Mouse (Mus musculus) CH12.LX (cell line): ENCODE data around the gene Cldn10. TPM values are rescaled to one million over a fixed set of nuclear protein-coding genes. Genes with fewer than 3 reads are reported as not detected.

Experiments
- DNase-seq: peaks from one replicate; pipeline ENCODE4 v3.0.0-alpha.2; 2013; ENCODE audit errors: extremely low read depth
- H3K27ac ChIP-seq: 2 replicates; pipeline ENCODE4 v1.5.1; 2012; ENCODE audit warnings: low read depth, mild to moderate bottlenecking, control low read depth, moderate library complexity; ENCODE audit not compliant: insufficient read depth
- H3K27me3 ChIP-seq: replicated peaks from 2 replicates; pipeline ENCODE3; 2012; ENCODE audit warnings: inconsistent platforms
- H3K36me3 ChIP-seq, 2 experiments: replicated peaks in 1 of 2; 2 replicates each; pipeline versions ENCODE3 to v1.6.1; 2012; ENCODE audit warnings: inconsistent platforms in 1 of 2, low read length in 1 of 2, mild to moderate bottlenecking in 1 of 2, mixed read lengths in 1 of 2, moderate library complexity in 1 of 2; ENCODE audit not compliant: control insufficient read depth in 1 of 2, insufficient read depth in 1 of 2
- H3K4me1 ChIP-seq, 2 experiments: 2 replicates each; pipeline ENCODE4 v1.6.1; 2012; ENCODE audit warnings: inconsistent platforms in 1 of 2, moderate library complexity in 1 of 2; ENCODE audit not compliant: insufficient read depth in 2 of 2, control insufficient read depth in 1 of 2
- H3K4me2 ChIP-seq: 2 replicates; pipeline ENCODE4 v1.6.1; 2012; ENCODE audit warnings: low read depth, mild to moderate bottlenecking, control low read depth; ENCODE audit not compliant: poor library complexity, insufficient read depth, severe bottlenecking
- H3K4me3 ChIP-seq, 3 experiments: fragments of 150-350 bp in 1 of 3; sonication (generic) in 1 of 3; replicated peaks in 1 of 3; 2 replicates each; pipeline versions ENCODE3 to v1.5.1; 2011 to 2012; ENCODE audit warnings: low read depth in 2 of 3, low read length in 2 of 3, mild to moderate bottlenecking in 2 of 3, moderate library complexity in 2 of 3, control low read depth in 1 of 3, improper control_type of control experiment in 1 of 3, inconsistent platforms in 1 of 3, mixed read lengths in 1 of 3; ENCODE audit not compliant: poor library complexity in 1 of 3
- H3K79me2 ChIP-seq: replicated peaks from 2 replicates; pipeline ENCODE4 v1.6.1; 2012; ENCODE audit warnings: mild to moderate bottlenecking, moderate library complexity; ENCODE audit not compliant: control insufficient read depth, poor library complexity, insufficient read depth, severe bottlenecking; ENCODE audit errors: extremely low read depth
- H3K9ac ChIP-seq: 2 replicates; pipeline ENCODE4 v1.6.1; 2012; ENCODE audit warnings: low read depth, mild to moderate bottlenecking, control low read depth, moderate library complexity; ENCODE audit not compliant: insufficient read depth
- H3K9me3 ChIP-seq: replicated peaks from 2 replicates; pipeline ENCODE3; 2012; ENCODE audit warnings: low read length, inconsistent platforms, mixed read lengths
- BHLHE40 ChIP-seq: IDR thresholded peaks from 2 replicates; pipeline ENCODE4 v1.6.1; 2011; ENCODE audit warnings: mild to moderate bottlenecking, low read depth, low read length, improper control_type of control experiment
- CHD1 ChIP-seq: IDR thresholded peaks from 2 replicates; pipeline ENCODE4 v1.6.1; 2012; ENCODE audit warnings: low read depth, low read length, improper control_type of control experiment, inconsistent platforms
- CHD2 ChIP-seq: IDR thresholded peaks from 2 replicates; pipeline ENCODE4 v1.6.1; 2011; ENCODE audit warnings: low read length, improper control_type of control experiment
- E2F4 ChIP-seq: IDR thresholded peaks from 2 replicates; pipeline ENCODE4 v1.6.1; 2011; ENCODE audit warnings: low read depth, low read length, improper control_type of control experiment; ENCODE audit not compliant: insufficient replicate concordance
- ETS1 ChIP-seq: conservative IDR thresholded peaks from 2 replicates; pipeline ENCODE4 v1.6.1; 2012; ENCODE audit warnings: low read depth, mild to moderate bottlenecking, inconsistent platforms, low read length, improper control_type of control experiment, moderate library complexity
- GABPA ChIP-seq: IDR thresholded peaks from 2 replicates; pipeline ENCODE4 v1.6.1; 2012; ENCODE audit warnings: low read depth, low read length, improper control_type of control experiment, inconsistent platforms; ENCODE audit not compliant: insufficient replicate concordance
- JUN ChIP-seq: IDR thresholded peaks from 2 replicates; pipeline ENCODE4 v1.6.1; 2011; ENCODE audit warnings: low read depth, mild to moderate bottlenecking, low read length, improper control_type of control experiment, moderate library complexity; ENCODE audit not compliant: insufficient read depth
- JUND ChIP-seq: conservative IDR thresholded peaks from 2 replicates; pipeline ENCODE4 v1.6.1; 2011; ENCODE audit warnings: low read depth, low read length, improper control_type of control experiment
- MEF2A ChIP-seq: IDR thresholded peaks from 2 replicates; pipeline ENCODE4 v1.6.1; 2014; ENCODE audit warnings: low read depth, mild to moderate bottlenecking, inconsistent platforms, low read length, improper control_type of control experiment, borderline replicate concordance
- NELFE ChIP-seq: IDR thresholded peaks from 2 replicates; pipeline ENCODE4 v1.6.1; 2011; ENCODE audit warnings: low read depth, low read length, improper control_type of control experiment
- PAX5 ChIP-seq: IDR thresholded peaks from 2 replicates; pipeline ENCODE4 v1.6.1; 2012; ENCODE audit warnings: low read length, inconsistent platforms, mixed read lengths
- POLR2A ChIP-seq: IDR thresholded peaks from 2 replicates; pipeline ENCODE4 v1.6.1; 2011; ENCODE audit warnings: low read depth, mild to moderate bottlenecking, improper control_type of control experiment, low read length
- POLR2AphosphoS2 ChIP-seq: IDR thresholded peaks from 2 replicates; pipeline ENCODE4 v1.6.1; 2011; ENCODE audit warnings: low read depth, low read length, improper control_type of control experiment
- SIN3A ChIP-seq: IDR thresholded peaks from 2 replicates; pipeline ENCODE4 v1.6.1; 2012; ENCODE audit warnings: low read length, improper control_type of control experiment, inconsistent platforms
- TBP ChIP-seq: conservative IDR thresholded peaks from 2 replicates; pipeline ENCODE4 v1.6.1; 2011; ENCODE audit warnings: low read depth, low read length, improper control_type of control experiment
- TCF12 ChIP-seq: IDR thresholded peaks from 2 replicates; pipeline ENCODE4 v1.6.1; 2014; ENCODE audit warnings: low read depth, mild to moderate bottlenecking, inconsistent platforms, low read length, improper control_type of control experiment
- UBTF ChIP-seq: IDR thresholded peaks from 2 replicates; pipeline ENCODE4 v1.6.1; 2012; ENCODE audit warnings: low read depth, mild to moderate bottlenecking, inconsistent platforms, low read length, improper control_type of control experiment, moderate library complexity
- USF1 ChIP-seq: IDR thresholded peaks from 2 replicates; pipeline ENCODE4 v1.6.1; 2014; ENCODE audit warnings: low read depth, mild to moderate bottlenecking, inconsistent platforms, low read length, improper control_type of control experiment
- USF2 ChIP-seq: conservative IDR thresholded peaks from 2 replicates; pipeline ENCODE4 v1.6.1; 2011; ENCODE audit warnings: low read depth, low read length, improper control_type of control experiment
- ZC3H11A ChIP-seq: IDR thresholded peaks from 2 replicates; pipeline ENCODE4 v1.6.1; 2012; ENCODE audit warnings: low read depth, mild to moderate bottlenecking, inconsistent platforms, low read length, improper control_type of control experiment
- ZNF384 ChIP-seq: IDR thresholded peaks from 2 replicates; pipeline ENCODE4 v1.6.1; 2012; ENCODE audit warnings: low read depth, low read length, improper control_type of control experiment, inconsistent platforms
- dilution Hi-C: fragments of 300-500 bp; cut with MboI; formaldehyde crosslinking; loops from 2 replicates; pipeline ENCODE4 v1.14.3; 2020; ENCODE audit warnings: low sequenced_read_pairs; ENCODE audit not compliant: extremely low pct_unique_long_range_greater_than_20kb, extremely low pct_ligation_motif_present
- in situ Hi-C: fragments of 300-500 bp; cut with MboI; formaldehyde crosslinking; loops from 3 replicates; pipeline ENCODE4 v1.14.3; 2019; ENCODE audit warnings: low sequenced_read_pairs, low pct_ligation_motif_present, low pct_unique_long_range_greater_than_20kb, mixed read lengths
- polyA plus RNA-seq: library from polyadenylated mRNA; unstranded; fragments of >175 nt; gene quantifications from 2 replicates; pipeline ENCODE4 v1.2.1, GENCODE M21; 2012; ENCODE audit warnings: low read depth; ENCODE audit not compliant: insufficient read length
- total RNA-seq, 2 experiments: library from RNA; depleted of rRNA; stranded (reverse); fragments of 300-350 nt in 1 of 2; fragments of >200 nt in 1 of 2; gene quantifications; 2 replicates each; pipeline ENCODE4 v1.2.3; 2012 to 2014

Gene Cldn10
- total and polyA plus RNA-seq, 3 experiments = not detected

DNA sequence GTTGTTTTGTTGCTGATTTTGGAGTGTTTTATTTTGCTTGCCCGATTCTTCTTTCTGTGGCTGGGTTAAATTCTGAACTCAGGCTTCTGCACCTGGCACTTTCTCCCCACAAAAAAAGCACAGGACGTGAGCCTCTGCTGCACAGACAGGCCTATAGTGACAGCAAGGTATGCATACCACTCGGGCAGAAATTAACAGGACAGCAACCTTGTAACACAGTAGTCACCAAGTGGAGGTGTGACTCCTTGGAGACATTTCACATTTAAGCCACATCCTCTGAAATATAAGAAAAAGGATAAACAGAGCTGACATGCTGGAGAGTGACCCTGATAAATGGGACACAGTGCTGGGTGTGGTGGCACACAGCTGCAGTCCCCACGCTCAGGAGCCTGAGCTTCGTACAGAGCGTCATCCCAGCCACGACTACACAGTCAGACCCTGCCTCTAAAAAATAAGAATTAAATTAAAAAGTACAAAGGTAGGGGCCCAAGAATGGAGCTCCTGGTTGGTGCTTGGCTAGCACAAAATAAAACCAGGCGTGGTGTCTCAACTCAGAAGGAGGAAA is 50.9 kb downstream of the Cldn10 start:
- Histone ChIP-seq H3K9me3 (peaks cover 3% of the 10 kb centered on the region), H3K79me2 (no peaks in the 10 kb centered on the region), H3K27ac (no peak overlapping the region), H3K4me3 (no peak overlapping the region), H3K4me2 (no peak overlapping the region), H3K27me3 (no peaks in the 10 kb centered on the region), H3K36me3 (no peaks in the 10 kb centered on the region), H3K9ac (no peak overlapping the region), H3K4me1 (0 out of 4 replicates have a peak, but pooled peaks cover 2% of the 10 kb centered on the region in 2 experiments)
- in situ Hi-C loops (no loop called here), dilution Hi-C loops (no loop called here)
- DNase-seq = no peak
- TF ChIP-seq E2F4 (no peak), USF2 (no peak), POLR2A (no peak), TBP (no peak), GABPA (no peak), PAX5 (no peak), MEF2A (no peak), POLR2AphosphoS2 (no peak), USF1 (no peak), JUN (no peak), BHLHE40 (no peak), TCF12 (no peak), UBTF (no peak), NELFE (no peak), ZNF384 (no peak), SIN3A (no peak), CHD2 (no peak), ETS1 (no peak), CHD1 (no peak)

DNA sequence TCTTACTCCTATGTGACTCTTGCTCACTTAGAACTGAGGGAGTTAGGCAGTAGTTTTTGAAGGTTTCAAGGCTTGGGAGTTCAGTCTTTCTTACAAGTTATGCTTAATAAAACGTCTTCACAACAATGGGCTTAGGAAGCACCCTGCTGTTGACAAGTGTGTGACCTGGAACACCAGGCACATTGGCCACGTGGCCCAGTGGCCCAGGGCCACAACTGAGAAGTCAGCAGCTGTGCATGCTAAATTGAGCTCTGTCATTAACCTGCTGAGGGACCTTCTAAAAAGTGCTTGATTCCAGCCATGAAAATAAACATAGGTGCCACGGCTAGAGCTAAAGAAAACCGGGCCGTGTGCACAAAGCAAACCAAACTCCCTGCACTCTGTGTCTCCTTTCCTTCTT is 51.7 kb downstream of the Cldn10 start:
- Histone ChIP-seq H3K4me2 (no peak overlapping the region), H3K36me3 (no peaks in the 10 kb centered on the region), H3K9ac (no peak overlapping the region), H3K27me3 (no peaks in the 10 kb centered on the region), H3K79me2 (no peaks in the 10 kb centered on the region), H3K27ac (no peak overlapping the region), H3K9me3 (peaks cover 3% of the 10 kb centered on the region), H3K4me3 (no peak overlapping the region), H3K4me1 (0 out of 4 replicates have a peak, but pooled peaks cover 1 to 2% of the 10 kb centered on the region in 2 experiments)
- dilution Hi-C loops (no loop called here), in situ Hi-C loops (no loop called here)
- no peak for DNase-seq
- TF ChIP-seq JUND = no peak
- TF ChIP-seq JUN = no peak
- no peak for TF ChIP-seq ETS1
- TF ChIP-seq TCF12 = no peak
- no peak for TF ChIP-seq ZC3H11A
- no peak for TF ChIP-seq PAX5
- no peak for TF ChIP-seq NELFE
- no peak for TF ChIP-seq USF2
